Mouse (Mus musculus): ENCODE results near the gene Nt5c3b. TPM values are rescaled to one million over a fixed set of nuclear protein-coding genes. Genes with fewer than 3 reads are reported as not detected.

The Nt5c3b gene
- polyA plus RNA-seq, 1 experiment from 2014 or later: 120 TPM

DNA sequence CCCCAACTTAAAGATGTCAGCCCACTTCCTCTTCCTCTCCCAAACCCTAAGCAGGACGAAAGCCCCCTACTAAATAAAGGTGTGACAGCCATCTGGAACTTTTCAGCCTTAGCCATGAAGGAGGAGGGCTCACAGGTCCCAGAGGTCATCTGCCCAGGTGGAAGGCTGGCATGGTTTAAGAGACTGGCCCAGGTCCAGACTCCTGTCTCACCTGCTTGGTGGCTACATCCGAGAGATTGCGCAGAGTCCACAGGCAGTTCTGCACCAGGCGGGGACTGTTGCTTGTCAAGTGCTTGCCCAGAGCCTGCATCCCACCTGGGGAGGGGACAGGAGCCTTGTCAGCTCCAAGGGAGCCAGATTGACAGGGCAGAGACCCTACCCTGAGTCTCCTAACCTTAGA is 62.3 kb downstream of the Nt5c3b start:
- no peak for DNase-seq (ENCODE audit: low spot score)
- Histone ChIP-seq H3K9me3 (replicated peaks) (no peaks in the 10 kb centered on the region), H3K36me3 (peaks cover 46% of the 10 kb centered on the region), H3K4me3 (no peak overlapping the region), H3K27ac (replicated peaks) (no peak overlapping the region), H3K4me1 (0 out of 2 replicates have a peak, but pooled peaks cover 4% of the 10 kb centered on the region), H3K27me3 (ENCODE audit: low read depth, poor library complexity, severe bottlenecking) (no peaks in the 10 kb centered on the region)
- 93% methylated on average over 4 of the region's 4 CpGs for WGBS

DNA sequence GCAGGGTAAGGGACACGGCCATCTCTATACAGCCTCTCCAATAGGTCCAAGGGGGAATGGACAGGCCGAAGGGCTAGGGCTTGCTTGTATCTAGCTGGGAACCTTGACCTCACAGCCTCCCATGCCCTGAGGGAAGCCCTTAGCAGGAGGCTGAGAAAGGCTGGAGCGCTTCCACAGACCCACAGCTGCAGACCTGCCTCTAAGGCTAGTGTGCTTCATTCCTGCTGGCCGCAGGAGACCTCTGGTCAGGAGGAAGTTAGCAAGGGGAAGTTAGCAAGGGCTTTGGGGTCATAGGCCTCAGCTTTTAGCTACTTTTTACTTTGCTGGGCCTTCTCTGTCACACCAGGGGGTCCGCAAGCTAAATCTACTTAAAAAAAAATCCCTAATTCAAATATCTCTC is 63.2 kb downstream of the Nt5c3b start:
- H3K9me3 ChIP-seq (replicated peaks): no peaks in the 10 kb centered on the region
- no peak for DNase-seq (ENCODE audit: low spot score)
- H3K36me3 ChIP-seq: peaks cover 51% of the 10 kb centered on the region
- H3K27me3 ChIP-seq (ENCODE audit: low read depth, poor library complexity, severe bottlenecking): no peaks in the 10 kb centered on the region
- H3K4me1 ChIP-seq: 0 out of 2 replicates have a peak, but pooled peaks cover 4% of the 10 kb centered on the region
- H3K27ac ChIP-seq (replicated peaks): no peak overlapping the region
- no peak overlapping the region for H3K4me3 ChIP-seq
- 89% methylated on average over 5 of the region's 5 CpGs for WGBS

DNA sequence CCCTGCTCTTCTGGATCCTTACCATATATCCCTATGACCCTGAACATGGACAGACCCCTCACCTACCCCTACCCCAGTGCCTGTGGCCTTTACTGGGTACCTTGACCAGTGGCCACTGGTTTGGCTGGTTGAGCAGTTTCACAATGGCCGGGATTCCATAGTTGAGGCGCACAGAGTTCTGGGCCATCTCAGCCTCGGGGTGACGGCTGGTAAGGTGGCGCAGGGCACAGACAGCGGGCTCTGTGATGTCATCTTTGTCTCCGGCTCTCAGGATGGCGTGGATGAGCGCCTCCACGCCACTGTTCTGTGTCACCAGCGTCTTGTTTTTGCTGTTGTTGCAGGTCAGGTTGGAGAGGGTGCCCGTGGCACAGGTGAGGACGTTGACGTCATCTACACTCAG is 63.6 kb downstream of the Nt5c3b start:
- 95% methylated on average over 14 of the region's 14 CpGs for WGBS
- Histone ChIP-seq H3K36me3 (peaks cover 47% of the 10 kb centered on the region), H3K27me3 (ENCODE audit: low read depth, poor library complexity, severe bottlenecking) (no peaks in the 10 kb centered on the region), H3K4me3 (no peak overlapping the region), H3K9me3 (replicated peaks) (no peaks in the 10 kb centered on the region), H3K4me1 (0 out of 2 replicates have a peak, but pooled peaks cover 4% of the 10 kb centered on the region), H3K27ac (replicated peaks) (no peak overlapping the region)
- DNase-seq (ENCODE audit: low spot score): no peak

DNA sequence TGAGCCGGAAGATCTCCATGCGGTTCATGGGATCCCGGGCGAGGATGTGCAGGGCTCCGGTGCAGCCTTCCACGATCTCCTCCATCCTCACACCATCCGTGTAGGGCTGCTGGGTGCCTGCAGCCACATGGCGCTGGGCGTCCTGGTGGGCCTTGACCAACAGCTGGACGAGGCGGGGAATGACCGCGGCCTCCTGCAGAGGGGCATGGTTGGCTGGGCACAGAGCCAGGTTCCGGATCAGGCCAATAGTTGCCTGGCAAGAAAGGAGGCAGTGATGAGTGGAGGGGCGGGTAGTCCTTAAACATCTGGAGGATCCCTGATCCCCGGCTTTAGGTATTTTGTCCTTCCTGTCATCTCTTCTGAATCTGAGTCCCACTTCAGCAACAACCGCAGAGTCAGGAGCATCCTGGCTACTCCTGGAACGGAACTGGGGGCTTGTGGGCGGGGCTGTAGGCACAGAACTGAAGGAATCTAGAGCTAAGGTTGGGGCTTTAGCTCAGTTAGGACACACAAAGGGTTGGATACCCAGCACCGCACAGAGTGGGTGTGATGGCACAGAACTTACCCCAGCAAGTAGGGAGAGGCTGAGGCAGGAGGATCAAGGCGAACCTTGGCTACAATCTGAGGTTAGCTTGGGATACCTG is 64.7 kb downstream of the Nt5c3b start:
- DNase-seq (ENCODE audit: low spot score): no peak
- H3K27me3 ChIP-seq (ENCODE audit: low read depth, poor library complexity, severe bottlenecking): no peaks in the 10 kb centered on the region
- no peaks in the 10 kb centered on the region for H3K9me3 ChIP-seq (replicated peaks)
- H3K27ac ChIP-seq (replicated peaks): no peak overlapping the region
- peaks cover 40% of the 10 kb centered on the region for H3K36me3 ChIP-seq
- 91% methylated on average over 21 of the region's 21 CpGs for WGBS
- H3K4me3 ChIP-seq: no peak overlapping the region
- peaks cover 10% of the 10 kb centered on the region for H3K4me1 ChIP-seq

DNA sequence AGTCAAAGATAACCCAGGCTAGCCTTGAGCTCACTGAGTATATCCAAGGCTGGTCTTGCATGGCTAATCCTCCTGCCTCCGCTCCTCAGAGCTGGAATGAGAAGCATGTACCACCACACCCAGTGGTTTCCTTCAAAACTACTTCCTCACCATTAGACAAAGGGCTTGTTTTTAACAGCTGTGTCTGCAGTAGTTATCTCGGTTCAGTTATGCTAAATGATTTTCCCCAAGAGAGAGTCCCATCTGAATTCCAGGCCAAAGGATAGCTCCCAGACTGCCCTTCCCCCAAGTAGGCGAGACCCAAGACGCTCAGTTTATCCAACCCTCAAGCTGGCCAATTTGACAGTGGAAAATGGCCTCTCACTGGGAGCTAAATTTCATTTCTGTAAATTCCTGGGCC is 65.6 kb downstream of the Nt5c3b start:
- no peaks in the 10 kb centered on the region for H3K27me3 ChIP-seq (ENCODE audit: low read depth, poor library complexity, severe bottlenecking)
- H3K27ac ChIP-seq (replicated peaks): no peak overlapping the region
- peaks cover 13% of the 10 kb centered on the region for H3K4me1 ChIP-seq
- no peak for DNase-seq (ENCODE audit: low spot score)
- peaks cover 36% of the 10 kb centered on the region for H3K36me3 ChIP-seq
- H3K4me3 ChIP-seq: no peak overlapping the region
- 89% methylated on average over 4 of the region's 4 CpGs for WGBS
- no peaks in the 10 kb centered on the region for H3K9me3 ChIP-seq (replicated peaks)

GRCm38 (mm10) chr11:100375127-100375526 is 66.5 kb downstream of the Nt5c3b start:
- no peak overlapping the region for H3K27ac ChIP-seq (replicated peaks)
- H3K4me1 ChIP-seq: peaks cover 13% of the 10 kb centered on the region
- H3K27me3 ChIP-seq (ENCODE audit: low read depth, poor library complexity, severe bottlenecking): no peaks in the 10 kb centered on the region
- WGBS: 87% methylated on average over 9 of the region's 9 CpGs
- no peaks in the 10 kb centered on the region for H3K9me3 ChIP-seq (replicated peaks)
- DNase-seq (ENCODE audit: low spot score): no peak
- H3K4me3 ChIP-seq: no peak overlapping the region
- H3K36me3 ChIP-seq: peaks cover 30% of the 10 kb centered on the region

Small RNA genes within 50 kb of the gene (microRNA-seq; reads per million reads assigned to microRNA genes)
- not detected for gene Gm27374
- gene Mir7116: 0.90 reads per million

Other genes with a start within 250 kb of the Nt5c3b start
- gene Krt9, start 248.6 kb downstream of the Nt5c3b start, polyA plus RNA-seq (2016; fragmentation: Nextera tagmentation; extraction: Ambion mirVana): not detected in 2 replicates
- gene Krt14, start 234.3 kb downstream of the Nt5c3b start, polyA plus RNA-seq (2016; fragmentation: Nextera tagmentation; extraction: Ambion mirVana): 1.0 and 1.2 TPM in 2 replicates
- gene Krt16, start 192.9 kb downstream of the Nt5c3b start, polyA plus RNA-seq (2016; fragmentation: Nextera tagmentation; extraction: Ambion mirVana): not detected in 2 replicates
- 0.12 and 0.16 TPM in 2 replicates for gene Krt17, start 180.8 kb downstream of the Nt5c3b start, polyA plus RNA-seq (2016; fragmentation: Nextera tagmentation; extraction: Ambion mirVana)
- gene Krt42, start 171.9 kb downstream of the Nt5c3b start, polyA plus RNA-seq (2016; fragmentation: Nextera tagmentation; extraction: Ambion mirVana): not detected in 2 replicates
- 1,709 and 1,814 TPM in 2 replicates for gene Eif1, start 121.9 kb downstream of the Nt5c3b start, polyA plus RNA-seq (2016; fragmentation: Nextera tagmentation; extraction: Ambion mirVana)
- 0.56 TPM in 1 of 2 replicates, not detected in the other for gene Gast, start 107.4 kb downstream of the Nt5c3b start, polyA plus RNA-seq (2016; fragmentation: Nextera tagmentation; extraction: Ambion mirVana)
- 36.6 and 40.2 TPM in 2 replicates for gene Hap1, start 85.7 kb downstream of the Nt5c3b start, polyA plus RNA-seq (2016; fragmentation: Nextera tagmentation; extraction: Ambion mirVana)
- 32.4 and 41.8 TPM in 2 replicates for gene Jup, start 44.0 kb downstream of the Nt5c3b start, polyA plus RNA-seq (2016; fragmentation: Nextera tagmentation; extraction: Ambion mirVana)
- 23.4 and 26.8 TPM in 2 replicates for gene P3h4, start 27.0 kb downstream of the Nt5c3b start, polyA plus RNA-seq (2016; fragmentation: Nextera tagmentation; extraction: Ambion mirVana)
- 44.6 and 49.7 TPM in 2 replicates for gene Fkbp10, start 26.1 kb downstream of the Nt5c3b start, polyA plus RNA-seq (2016; fragmentation: Nextera tagmentation; extraction: Ambion mirVana)
- gene Klhl10, start 109 bp upstream of the Nt5c3b start, polyA plus RNA-seq (2016; fragmentation: Nextera tagmentation; extraction: Ambion mirVana): 0.62 and 0.73 TPM in 2 replicates
- gene Klhl11, start 30.9 kb upstream of the Nt5c3b start, polyA plus RNA-seq (2016; fragmentation: Nextera tagmentation; extraction: Ambion mirVana): 6.9 and 8.2 TPM in 2 replicates
- 312 and 380 TPM in 2 replicates for gene Acly, start 86.2 kb upstream of the Nt5c3b start, polyA plus RNA-seq (2016; fragmentation: Nextera tagmentation; extraction: Ambion mirVana)
- gene Ttc25, start 103.8 kb upstream of the Nt5c3b start, polyA plus RNA-seq (2016; fragmentation: Nextera tagmentation; extraction: Ambion mirVana): 1.9 and 2.3 TPM in 2 replicates
- gene Cnp, start 133.1 kb upstream of the Nt5c3b start, polyA plus RNA-seq (2016; fragmentation: Nextera tagmentation; extraction: Ambion mirVana): 17.7 and 22.6 TPM in 2 replicates
- 101 and 112 TPM in 2 replicates for gene Nkiras2, start 177.4 kb upstream of the Nt5c3b start, polyA plus RNA-seq (2016; fragmentation: Nextera tagmentation; extraction: Ambion mirVana)
- gene Dnajc7, start 178.4 kb upstream of the Nt5c3b start, polyA plus RNA-seq (2016; fragmentation: Nextera tagmentation; extraction: Ambion mirVana): 268 and 304 TPM in 2 replicates

Measured in midbrain, embryonic 10.5 days (tissue).